Mouse (Mus musculus): ENCODE data around the gene Nubp2.

Gene Nubp2

GRCm38 (mm10) chr17:24886134-24886931, at the start of gene Nubp2, which contains the start of gene Spsb3:
Nubp2 (minus strand) TSS chr17:24886349.
Spsb3 (plus strand) TSS chr17:24886643.
- DNase-seq (ENCODE audit: low read depth, low spot score): peak; percentile 99

DNA sequence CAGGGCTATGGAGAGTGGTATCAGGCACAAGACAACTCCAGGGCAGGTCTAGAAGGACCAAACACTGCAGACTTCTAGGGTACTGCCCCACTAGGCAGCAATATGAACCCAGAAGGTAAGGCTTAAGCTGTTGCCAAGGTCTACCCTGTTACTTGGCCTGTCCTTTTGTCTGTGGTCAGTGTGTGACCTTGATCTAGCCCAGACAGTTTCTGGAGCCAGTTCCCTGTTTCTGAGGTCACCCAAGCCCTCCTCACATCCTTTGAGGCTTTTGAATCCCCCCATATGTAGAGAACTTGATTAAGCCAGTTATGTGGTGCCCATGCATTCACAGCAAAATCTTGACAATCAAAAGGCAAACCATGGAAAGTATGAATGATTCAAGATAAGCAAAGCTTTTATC, 49.5 kb upstream of the Nubp2 start:
- no peak for DNase-seq (ENCODE audit: low read depth, low spot score)

DNA sequence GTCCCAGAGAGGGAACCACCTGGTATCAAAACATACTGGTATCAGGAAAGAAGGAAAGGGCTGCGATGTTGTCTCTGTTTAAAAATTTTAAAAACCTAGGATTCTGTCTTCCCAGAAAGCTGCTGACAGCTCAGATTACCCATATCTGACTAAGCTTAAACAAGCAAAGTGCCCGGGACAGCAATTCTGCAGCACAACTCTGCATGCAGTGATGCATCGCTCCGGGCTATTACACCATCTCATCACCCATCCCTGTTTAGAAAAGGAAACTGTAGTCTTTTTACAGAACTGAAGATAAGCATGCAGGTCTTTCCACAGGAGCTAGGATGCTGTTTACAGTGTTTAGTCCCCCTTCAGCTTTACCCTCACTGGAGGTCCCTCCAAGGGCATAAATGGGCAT, 48.8 kb upstream of the Nubp2 start:
- no peak for DNase-seq (ENCODE audit: low read depth, low spot score)

DNA sequence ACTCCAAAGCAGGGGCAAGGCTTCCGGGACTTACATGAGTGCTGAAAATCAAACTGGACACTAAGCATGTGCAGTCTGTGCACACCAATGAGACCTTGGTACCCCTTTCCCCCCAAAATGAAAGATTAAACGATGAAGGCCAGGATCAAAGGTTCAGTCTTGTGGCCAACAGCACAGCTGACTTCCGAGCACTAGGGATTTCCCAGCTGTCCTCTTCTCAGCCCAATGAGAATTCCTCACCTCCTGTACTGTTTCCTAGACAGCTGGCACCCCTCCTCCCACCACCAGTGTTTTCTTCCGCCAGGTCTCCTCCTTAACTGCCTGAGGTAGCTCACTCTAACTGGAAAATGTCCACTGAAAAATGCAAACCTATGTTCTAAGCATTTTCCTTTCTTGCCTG, 47.0 kb upstream of the Nubp2 start:
- no peak for DNase-seq (ENCODE audit: low read depth, low spot score)

- no peak for DNase-seq (ENCODE audit: low read depth, low spot score)
Measured at GRCm38 (mm10) chr17:24932431-24932830, 46.3 kb upstream of the Nubp2 start.

- DNase-seq (ENCODE audit: low read depth, low spot score): no peak
Measured at GRCm38 (mm10) chr17:24929506-24929905, 43.4 kb upstream of the Nubp2 start.

- DNase-seq (ENCODE audit: low read depth, low spot score): no peak
Measured at GRCm38 (mm10) chr17:24923246-24923645, 37.1 kb upstream of the Nubp2 start.

- DNase-seq (ENCODE audit: low read depth, low spot score): no peak
Measured at GRCm38 (mm10) chr17:24913984-24914383, 27.8 kb upstream of the Nubp2 start.

DNA sequence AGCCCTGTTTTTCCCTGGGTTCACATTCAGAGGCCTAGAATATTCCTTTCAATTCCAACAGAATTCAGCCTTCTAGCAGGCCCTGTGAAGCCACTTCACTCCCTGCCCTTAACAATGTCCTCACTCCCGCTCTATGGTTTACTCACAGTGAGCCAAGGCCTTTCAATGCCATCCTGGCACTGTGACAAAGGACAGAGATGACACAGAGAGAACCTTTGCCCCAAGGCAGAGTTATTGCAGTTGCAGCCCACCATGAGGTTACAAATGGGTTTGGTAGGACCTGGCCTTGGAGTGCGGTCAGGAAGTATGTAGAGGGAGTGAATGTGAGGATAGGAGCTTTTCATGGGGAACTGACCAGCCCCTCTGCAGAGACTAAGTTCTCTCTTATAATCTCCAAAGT, 21.4 kb upstream of the Nubp2 start:
- no peak for DNase-seq (ENCODE audit: low read depth, low spot score)

DNA sequence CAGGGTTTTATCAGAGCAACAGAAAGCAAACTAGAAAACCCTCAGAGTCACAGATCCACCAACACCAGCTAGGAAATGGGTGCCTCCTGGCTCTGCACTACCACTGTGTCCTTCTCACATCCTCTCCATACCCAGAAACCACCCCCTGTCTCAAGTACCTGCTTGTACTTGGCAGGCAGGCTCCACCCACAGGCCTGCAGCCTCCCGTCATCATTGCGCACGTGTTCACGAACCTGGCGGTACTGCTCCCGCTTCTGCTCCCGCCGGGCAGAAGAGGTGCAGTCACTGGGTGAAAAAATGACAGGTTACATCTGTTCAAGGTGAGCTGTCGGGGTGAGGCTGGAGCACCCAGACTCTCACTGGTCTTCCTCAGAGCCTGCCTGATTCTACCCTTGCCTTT, 17.6 kb upstream of the Nubp2 start:
- peak; percentile 59 for DNase-seq (ENCODE audit: low read depth, low spot score)

GRCm38 (mm10) chr17:24902671-24903474, 16.7 kb upstream of the Nubp2 start:
- DNase-seq (ENCODE audit: low read depth, low spot score): peak; percentile 72

GRCm38 (mm10) chr17:24902124-24902523, 16.0 kb upstream of the Nubp2 start:
- DNase-seq (ENCODE audit: low read depth, low spot score): no peak

DNA sequence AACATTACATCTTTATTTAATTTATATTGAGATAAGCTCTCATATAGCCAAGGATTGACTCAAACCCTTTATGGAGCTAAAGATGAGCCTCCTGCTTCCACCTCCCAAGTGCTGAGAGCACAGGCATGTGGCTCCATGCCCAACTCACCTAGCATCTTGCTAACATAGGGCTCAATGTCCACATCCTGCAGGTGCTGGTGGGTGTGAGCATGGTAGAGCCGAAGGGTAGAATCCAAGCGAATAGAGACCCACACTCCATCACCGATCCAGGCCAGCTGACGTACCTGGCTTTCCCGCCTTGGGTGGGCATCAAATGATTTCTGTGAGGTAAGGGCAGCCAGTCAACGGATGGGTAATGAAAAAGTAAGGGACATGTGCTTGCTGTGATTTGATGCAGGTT, 13.9 kb upstream of the Nubp2 start:
- DNase-seq (ENCODE audit: low read depth, low spot score): no peak

- DNase-seq (ENCODE audit: low read depth, low spot score): no peak
Measured at GRCm38 (mm10) chr17:24899153-24899552, 13.0 kb upstream of the Nubp2 start.

DNA sequence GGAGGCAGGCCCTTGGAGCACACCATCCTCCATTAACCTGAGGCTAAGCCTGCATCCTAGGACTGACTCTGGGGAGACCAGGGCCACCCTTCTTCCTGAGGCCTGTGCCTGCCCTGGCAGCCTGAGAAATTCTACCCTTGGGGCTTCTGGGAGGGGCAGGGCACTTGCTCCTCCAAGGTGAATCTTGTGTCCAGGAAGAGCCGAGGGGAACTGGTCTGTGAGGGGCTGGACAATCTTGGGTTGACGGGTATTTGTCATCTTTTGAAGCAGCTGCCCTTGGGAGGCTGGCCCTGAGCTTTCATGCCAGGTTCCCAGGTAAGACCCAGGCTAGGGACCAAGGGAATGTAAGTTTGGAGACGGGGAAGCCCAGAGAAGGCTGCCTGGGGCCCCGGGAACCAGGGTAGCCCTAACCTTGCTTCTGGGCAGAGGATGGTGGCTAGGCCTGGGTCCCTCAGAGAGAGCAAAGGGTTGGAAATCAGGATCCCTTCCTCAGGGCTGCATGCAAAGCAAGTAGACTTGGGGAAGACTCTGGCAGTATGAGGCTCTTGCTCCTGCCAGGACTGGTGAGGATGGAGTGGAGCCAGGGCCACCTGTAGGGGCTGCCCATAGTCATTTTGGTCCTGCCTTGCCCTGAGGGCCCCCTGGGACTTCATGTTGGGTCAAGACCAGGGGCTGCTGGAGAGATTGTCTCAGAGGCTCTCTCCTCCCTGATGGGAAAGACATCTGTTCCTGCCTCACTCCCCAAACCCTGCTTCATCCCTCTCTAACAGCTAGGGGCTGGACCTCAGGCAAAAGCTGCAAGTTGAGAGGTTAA, 12.1 kb upstream of the Nubp2 start:
- DNase-seq (ENCODE audit: low read depth, low spot score): no peak

GRCm38 (mm10) chr17:24897600-24897999, 11.5 kb upstream of the Nubp2 start:
- DNase-seq (ENCODE audit: low read depth, low spot score): no peak

- no peak for DNase-seq (ENCODE audit: low read depth, low spot score)
Measured at GRCm38 (mm10) chr17:24896993-24897269, 10.8 kb upstream of the Nubp2 start.

DNA sequence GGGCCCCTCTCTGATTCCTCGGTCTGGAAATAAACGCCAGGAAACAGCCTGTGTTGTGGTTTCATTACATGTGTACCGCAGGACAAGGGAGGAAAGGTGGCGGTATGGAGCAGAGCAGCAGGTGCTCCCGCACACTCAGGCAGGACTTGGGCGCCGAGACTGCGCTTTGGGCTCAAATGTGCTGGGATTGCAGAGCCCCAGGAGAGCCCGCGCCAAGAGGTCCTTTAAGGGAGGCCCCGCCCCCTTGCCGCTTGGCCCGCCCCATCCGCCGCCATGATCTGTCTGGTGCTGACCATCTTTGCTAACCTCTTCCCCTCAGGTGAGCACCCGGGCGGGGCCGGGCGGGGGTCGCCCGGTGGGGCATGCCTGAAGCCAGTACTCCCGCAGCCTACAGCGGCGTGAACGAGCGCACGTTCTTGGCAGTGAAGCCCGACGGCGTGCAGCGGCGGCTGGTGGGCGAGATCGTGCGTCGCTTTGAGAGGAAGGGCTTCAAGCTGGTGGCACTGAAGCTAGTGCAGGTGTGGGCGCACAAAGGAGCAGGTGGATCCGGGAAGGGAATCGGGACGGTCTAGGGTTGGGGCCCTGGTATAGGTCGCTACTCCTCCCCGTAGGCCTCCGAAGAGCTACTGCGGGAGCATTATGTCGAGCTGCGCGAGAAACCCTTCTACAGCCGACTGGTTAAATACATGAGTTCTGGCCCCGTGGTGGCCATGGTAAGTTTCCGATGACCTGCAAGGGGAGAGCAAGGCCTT, 10.3 kb upstream of the Nubp2 start, which contains the start of gene Nme3:
Gene Nme3 (plus strand): TSS at position 260 of the 752 bp plus-strand sequence.
- DNase-seq (ENCODE audit: low read depth, low spot score): peak; percentile 93

GRCm38 (mm10) chr17:24895571-24896240, 9.6 kb upstream of the Nubp2 start:
- no peak for DNase-seq (ENCODE audit: low read depth, low spot score)

DNA sequence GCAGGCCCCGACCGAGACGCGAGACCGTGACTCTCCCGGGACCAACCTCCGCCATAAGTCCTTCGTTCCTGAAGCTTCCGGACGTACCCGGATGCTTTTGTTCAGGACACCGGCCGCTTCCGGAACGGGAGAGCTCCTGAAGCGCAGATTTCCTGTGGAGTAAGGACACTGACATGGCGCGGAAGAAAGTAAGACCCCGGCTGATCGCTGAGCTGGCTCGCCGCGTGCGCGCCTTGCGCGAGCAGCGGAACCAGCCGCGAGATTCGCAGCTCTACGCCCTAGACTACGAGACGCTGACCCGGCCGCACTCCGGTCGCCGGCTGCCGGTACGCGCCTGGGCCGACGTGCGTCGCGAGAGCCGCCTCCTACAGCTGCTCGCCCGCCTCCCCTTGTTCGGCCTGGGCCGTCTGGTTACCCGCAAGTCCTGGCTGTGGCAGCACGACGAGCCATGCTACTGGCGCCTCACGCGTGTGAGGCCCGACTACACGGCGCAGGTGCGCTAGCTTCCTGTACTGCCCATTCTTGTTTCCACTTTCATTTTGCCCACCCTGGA, 8.9 kb upstream of the Nubp2 start, which contains the start of the genes Eme2 and Mrps34:
Gene Eme2 (minus strand): TSS at position 93 of the 553 bp plus-strand sequence.
Gene Mrps34 (plus strand): TSS at position 122 of the 553 bp plus-strand sequence.
- peak; percentile 94 for DNase-seq (ENCODE audit: low read depth, low spot score)

Measured in ZHBTc4 (cell line).